Mouse (Mus musculus): ENCODE results near the gene Cplx1. TPM values are rescaled to one million over a fixed set of nuclear protein-coding genes. Genes with fewer than 3 reads are reported as not detected.
A peak's percentile ranks its signal among the peaks of the same experiment; 100 is the strongest.

Gene Cplx1
- total and polyA plus RNA-seq, 3 experiments, result not detected

- Histone ChIP-seq H3K27me3 (ENCODE audit: control insufficient read depth in 1 of 2, insufficient read depth in 2 of 2, low read length in 2 of 2) (no peaks in the 10 kb centered on the region), H3K4me3 (ENCODE audit: control insufficient read depth in 1 of 2, insufficient read depth in 1 of 2, low read depth in 2 of 2, low read length in 2 of 2) (no peak overlapping the region), H3K79me2 (ENCODE audit: control insufficient read depth, insufficient read depth, low read length, poor library complexity) (no peaks in the 10 kb centered on the region), H3K9ac (ENCODE audit: control insufficient read depth, low read depth, low read length, poor library complexity, severe bottlenecking) (no peak overlapping the region), H3K27ac (ENCODE audit: control insufficient read depth, low read depth, low read length) (no peak overlapping the region), H3K36me3 (ENCODE audit: control insufficient read depth in 1 of 2, insufficient read depth in 2 of 2, low read length in 2 of 2) (peaks cover 0 to 14% of the 10 kb centered on the region in 2 experiments; a peak in 2 of 4 replicates), H3K9me3 (replicated peaks; ENCODE audit: insufficient read depth, low read length) (no peaks in the 10 kb centered on the region), H3K4me1 (ENCODE audit: control insufficient read depth in 1 of 2, insufficient read depth in 2 of 2, low read length in 2 of 2) (peaks cover 4 to 30% of the 10 kb centered on the region in 2 experiments)
- TF ChIP-seq MAX (IDR thresholded peaks at IDR 0.05; ENCODE audit: low read length) (no peak), MEF2A (IDR thresholded peaks at IDR 0.05; ENCODE audit: extremely low read depth, insufficient replicate concordance, low read depth, low read length, poor library complexity, severe bottlenecking) (no peak), CTCF (IDR thresholded peaks at IDR 0.05 in 2 of 3, conservative IDR thresholded peaks at IDR 0.05 in 1 of 3; ENCODE audit: control insufficient read depth in 1 of 3, insufficient read depth in 1 of 3, low read depth in 2 of 3, low read length in 3 of 3, poor library complexity in 1 of 3, severe bottlenecking in 1 of 3) (no peak), TCF12 (IDR thresholded peaks at IDR 0.05; ENCODE audit: low read depth, low read length) (no peak), MAFK (IDR thresholded peaks at IDR 0.05; ENCODE audit: borderline replicate concordance, low read depth, low read length) (no peak), NELFE (IDR thresholded peaks at IDR 0.05; ENCODE audit: low read depth, low read length) (no peak)
- DNase-seq (ENCODE audit: low read depth, low spot score), result no peak
Observed at GRCm38 (mm10) chr5:108518951-108519350, 30.9 kb downstream of the Cplx1 start.

- Histone ChIP-seq H3K9me3 (replicated peaks; ENCODE audit: insufficient read depth, low read length) (no peaks in the 10 kb centered on the region), H3K4me1 (ENCODE audit: control insufficient read depth in 1 of 2, insufficient read depth in 2 of 2, low read length in 2 of 2) (peaks cover 4 to 33% of the 10 kb centered on the region in 2 experiments), H3K4me3 (ENCODE audit: control insufficient read depth in 1 of 2, insufficient read depth in 1 of 2, low read depth in 2 of 2, low read length in 2 of 2) (no peak overlapping the region), H3K79me2 (ENCODE audit: control insufficient read depth, insufficient read depth, low read length, poor library complexity) (no peaks in the 10 kb centered on the region), H3K36me3 (ENCODE audit: control insufficient read depth in 1 of 2, insufficient read depth in 2 of 2, low read length in 2 of 2) (peaks cover 0 to 17% of the 10 kb centered on the region in 2 experiments; a peak in 2 of 4 replicates), H3K9ac (ENCODE audit: control insufficient read depth, low read depth, low read length, poor library complexity, severe bottlenecking) (no peak overlapping the region), H3K27ac (ENCODE audit: control insufficient read depth, low read depth, low read length) (no peak overlapping the region), H3K27me3 (ENCODE audit: control insufficient read depth in 1 of 2, insufficient read depth in 2 of 2, low read length in 2 of 2) (no peaks in the 10 kb centered on the region)
- no peak for DNase-seq (ENCODE audit: low read depth, low spot score)
- no peak for TF ChIP-seq MYB (IDR thresholded peaks at IDR 0.05; ENCODE audit: low read depth, low read length)
- TF ChIP-seq ETS1 (IDR thresholded peaks at IDR 0.05; ENCODE audit: low read depth, low read length), result no peak
- TF ChIP-seq USF1 (IDR thresholded peaks at IDR 0.05; ENCODE audit: low read depth, low read length), result no peak
- no peak for TF ChIP-seq MAX (IDR thresholded peaks at IDR 0.05; ENCODE audit: low read length)
- no peak for TF ChIP-seq ZNF384 (IDR thresholded peaks at IDR 0.05; ENCODE audit: low read depth, low read length)
- no peak for TF ChIP-seq NELFE (IDR thresholded peaks at IDR 0.05; ENCODE audit: low read depth, low read length)
Observed at GRCm38 (mm10) chr5:108518106-108518885, 31.5 kb downstream of the Cplx1 start.

- H3K9ac ChIP-seq (ENCODE audit: control insufficient read depth, low read depth, low read length, poor library complexity, severe bottlenecking), result no peak overlapping the region
- H3K4me1 ChIP-seq (ENCODE audit: control insufficient read depth in 1 of 2, insufficient read depth in 2 of 2, low read length in 2 of 2), result peaks cover 4 to 33% of the 10 kb centered on the region in 2 experiments
- H3K27me3 ChIP-seq (ENCODE audit: control insufficient read depth in 1 of 2, insufficient read depth in 2 of 2, low read length in 2 of 2), result no peaks in the 10 kb centered on the region
- H3K27ac ChIP-seq (ENCODE audit: control insufficient read depth, low read depth, low read length), result peak overlapping the region; percentile 40
- no peaks in the 10 kb centered on the region for H3K79me2 ChIP-seq (ENCODE audit: control insufficient read depth, insufficient read depth, low read length, poor library complexity)
- peak; percentile 84 for DNase-seq (ENCODE audit: low read depth, low spot score)
- H3K9me3 ChIP-seq (replicated peaks; ENCODE audit: insufficient read depth, low read length), result no peaks in the 10 kb centered on the region
- H3K36me3 ChIP-seq (ENCODE audit: control insufficient read depth in 1 of 2, insufficient read depth in 2 of 2, low read length in 2 of 2), result peaks cover 0 to 17% of the 10 kb centered on the region in 2 experiments; a peak in 2 of 4 replicates
- H3K4me3 ChIP-seq (ENCODE audit: control insufficient read depth in 1 of 2, insufficient read depth in 1 of 2, low read depth in 2 of 2, low read length in 2 of 2), result no peak overlapping the region
- TF ChIP-seq JUND (IDR thresholded peaks at IDR 0.05; ENCODE audit: low read depth, low read length), result no peak
- TF ChIP-seq EP300 (IDR thresholded peaks at IDR 0.05; ENCODE audit: low read depth in 1 of 2, low read length in 2 of 2), result peak in 1 of 2 experiments; percentile 58; a peak in 2 of 4 replicates
- no peak for TF ChIP-seq ZNF384 (IDR thresholded peaks at IDR 0.05; ENCODE audit: low read depth, low read length)
- no peak for TF ChIP-seq CHD1 (IDR thresholded peaks at IDR 0.05; ENCODE audit: low read depth, low read length)
- TF ChIP-seq ZC3H11A (IDR thresholded peaks at IDR 0.05; ENCODE audit: low read depth, low read length), result no peak
- no peak for TF ChIP-seq UBTF (IDR thresholded peaks at IDR 0.05; ENCODE audit: borderline replicate concordance, insufficient read depth, low read depth, low read length)
- no peak for TF ChIP-seq NELFE (IDR thresholded peaks at IDR 0.05; ENCODE audit: low read depth, low read length)
- peak; percentile 36; the same call in 1 of the 2 replicates for TF ChIP-seq TAL1 (IDR thresholded peaks at IDR 0.05; ENCODE audit: low read length)
- TF ChIP-seq GATA1 (IDR thresholded peaks at IDR 0.05; ENCODE audit: low read depth, low read length), result peak; percentile 41; the same call in 1 of the 2 replicates
- TF ChIP-seq MAFK (IDR thresholded peaks at IDR 0.05; ENCODE audit: borderline replicate concordance, low read depth, low read length), result no peak
- no peak for TF ChIP-seq POLR2AphosphoS2 (IDR thresholded peaks at IDR 0.05; ENCODE audit: low read length)
- no peak for TF ChIP-seq MYB (IDR thresholded peaks at IDR 0.05; ENCODE audit: low read depth, low read length)
- TF ChIP-seq USF2 (IDR thresholded peaks at IDR 0.05; ENCODE audit: borderline replicate concordance in 1 of 2, insufficient read depth in 1 of 2, low read depth in 1 of 2, low read length in 2 of 2), result no peak
- TF ChIP-seq MYC (IDR thresholded peaks at IDR 0.05; ENCODE audit: low read depth, low read length), result no peak
- TF ChIP-seq CTCF (IDR thresholded peaks at IDR 0.05 in 2 of 3, conservative IDR thresholded peaks at IDR 0.05 in 1 of 3; ENCODE audit: control insufficient read depth in 1 of 3, insufficient read depth in 1 of 3, low read depth in 2 of 3, low read length in 3 of 3, poor library complexity in 1 of 3, severe bottlenecking in 1 of 3), result no peak
- TF ChIP-seq RCOR1 (IDR thresholded peaks at IDR 0.05; ENCODE audit: low read depth, low read length), result 0 out of 2 replicates have a peak, but pooled peaks have one; percentile 9
Observed at GRCm38 (mm10) chr5:108516655-108517054, 33.2 kb downstream of the Cplx1 start.

Data from MEL (cell line).